Mouse (Mus musculus) embryonic fibroblast, embryonic 13.5 days (primary cell): ENCODE measurements around the gene Gpd1.
"Not testable (repeated sequence)": the region's sequence is repeated elsewhere in the genome, so short reads cannot be mapped to it uniquely, and the experiment has no call there.

Experiments used
- CTCF ChIP-seq: IDR thresholded peaks from 2 replicates; pipeline ENCODE4 v1.5.1; 2011; ENCODE audit warnings: mild to moderate bottlenecking, control low read depth, low read length, moderate library complexity, borderline replicate concordance; ENCODE audit not compliant: insufficient read depth
- POLR2A ChIP-seq: IDR thresholded peaks from 2 replicates; pipeline ENCODE4 v1.6.1; 2011; ENCODE audit warnings: low read depth, mild to moderate bottlenecking, control low read depth, low read length, moderate library complexity

DNA sequence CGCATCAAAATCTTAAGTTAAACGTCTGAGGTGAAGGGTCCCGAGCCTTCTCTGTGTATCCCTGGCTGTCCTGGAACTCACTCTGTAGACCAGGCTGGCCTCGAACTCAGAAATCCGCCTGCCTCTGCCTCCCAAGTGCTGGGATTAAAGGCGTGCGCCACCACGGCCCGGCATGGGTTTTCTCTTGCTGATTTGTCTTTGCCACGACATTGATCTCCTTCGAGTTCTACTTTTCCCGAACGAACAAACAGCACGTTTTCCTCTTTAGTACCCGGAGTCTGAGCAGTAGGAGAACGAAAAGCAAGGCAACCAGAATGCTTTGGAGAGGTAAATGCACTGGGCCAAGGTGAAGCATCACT, 15.7 kb upstream of the Gpd1 start:
- not testable (repeated sequence) for TF ChIP-seq POLR2A, CTCF
